Mouse (Mus musculus): ENCODE results near the gene Pvalb.

Pvalb gene

DNA sequence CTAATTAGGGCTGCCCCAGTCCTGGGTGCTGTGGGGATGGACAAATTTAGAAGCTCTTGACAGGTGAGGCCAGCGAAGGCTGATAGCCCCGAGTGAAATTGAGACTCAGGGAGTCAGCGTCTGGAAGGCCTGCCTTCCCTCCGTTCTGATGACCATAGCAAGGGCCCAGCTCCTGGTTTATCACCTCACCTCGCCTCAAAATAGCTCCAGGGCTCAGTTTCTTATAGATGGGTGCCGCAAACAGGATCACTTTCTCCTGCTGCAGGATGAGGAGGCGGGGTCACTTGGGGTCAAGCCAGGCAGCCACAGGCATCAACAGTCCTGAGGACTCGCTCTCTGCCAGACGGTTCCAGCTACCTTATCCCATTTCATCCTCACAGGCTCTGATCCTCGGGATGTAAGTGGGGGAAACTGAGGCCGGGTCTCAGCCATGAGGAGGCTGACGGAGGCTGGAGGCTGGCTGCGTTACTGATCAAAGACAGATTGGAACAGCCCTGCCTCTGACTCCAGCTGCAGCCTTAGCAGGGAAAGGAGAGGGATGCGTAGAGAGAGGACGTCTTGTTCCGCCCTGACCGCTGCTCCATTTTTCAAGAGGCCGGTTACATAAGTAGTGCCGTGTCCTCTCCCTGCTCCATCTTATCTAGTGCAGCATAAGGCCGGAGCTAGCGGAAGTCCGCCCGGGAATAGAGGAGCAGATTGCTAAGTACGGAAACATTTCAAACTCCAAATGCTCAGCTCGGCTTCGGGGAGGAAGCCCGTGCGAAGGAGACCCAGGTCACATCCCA is 10.9 kb downstream of the Pvalb start:
- DNase-seq (ENCODE audit: low spot score in 2 of 2) = no peak

DNA sequence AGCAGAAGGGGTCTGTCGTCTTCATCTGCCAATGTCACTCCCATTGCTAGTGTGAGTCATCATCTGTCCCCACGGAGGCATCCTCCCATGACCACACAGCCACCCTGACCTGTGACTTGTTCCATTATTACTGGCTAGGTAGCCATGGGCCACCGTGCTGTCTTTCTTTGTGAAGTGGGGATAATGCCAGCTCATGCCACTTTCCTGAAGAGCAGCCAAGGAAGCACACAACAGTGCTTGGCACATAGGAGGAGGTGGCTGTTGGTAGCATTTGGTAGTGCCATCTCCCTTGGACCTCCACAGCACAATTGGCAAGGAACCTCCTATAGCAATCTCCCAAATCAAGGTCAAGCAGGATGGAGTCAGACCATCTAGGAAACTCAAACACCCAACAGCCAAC is 11.9 kb downstream of the Pvalb start:
- DNase-seq (ENCODE audit: low spot score in 2 of 2) = no peak

DNA sequence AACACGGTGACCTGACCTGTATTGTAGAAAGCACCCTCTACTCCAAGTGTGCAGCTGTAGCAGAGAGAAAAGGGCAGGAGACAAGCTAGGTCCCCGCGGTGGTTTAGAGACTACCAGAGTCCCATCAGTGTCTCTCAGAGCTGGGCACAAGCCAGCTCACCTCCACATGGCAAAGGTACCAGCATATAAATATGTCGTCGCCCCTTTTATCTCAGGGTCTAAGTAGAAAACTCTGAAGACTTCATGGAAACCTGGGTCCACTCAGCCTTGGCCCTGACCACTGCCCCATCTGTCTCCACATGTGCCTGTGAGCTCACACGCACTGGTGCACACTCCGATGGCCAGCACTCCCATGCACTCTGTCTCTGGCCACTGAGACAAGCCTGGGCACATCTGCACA is 16.6 kb downstream of the Pvalb start:
- DNase-seq (ENCODE audit: low spot score in 2 of 2) = no peak

DNA sequence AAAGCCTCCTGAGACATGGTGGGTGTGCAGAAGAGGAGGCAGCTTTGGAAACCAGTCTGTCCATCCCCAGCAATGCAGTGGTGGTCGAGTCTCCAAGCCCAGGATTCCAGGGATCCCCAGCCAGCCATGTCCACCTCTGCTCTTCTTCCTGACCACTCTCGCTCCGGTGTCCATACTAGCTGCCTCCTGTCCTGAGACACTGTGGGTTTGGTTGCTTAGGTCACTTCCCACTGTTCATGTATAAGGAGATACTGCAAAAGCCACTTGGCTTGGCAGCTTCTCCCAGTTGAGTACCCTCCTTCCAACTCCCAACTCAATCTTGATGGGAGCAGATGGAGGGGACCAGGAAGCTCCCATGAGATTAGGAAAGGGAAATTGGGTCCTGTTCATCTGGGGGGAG is 17.7 kb downstream of the Pvalb start:
- no peak for DNase-seq (ENCODE audit: low spot score in 2 of 2)

DNA sequence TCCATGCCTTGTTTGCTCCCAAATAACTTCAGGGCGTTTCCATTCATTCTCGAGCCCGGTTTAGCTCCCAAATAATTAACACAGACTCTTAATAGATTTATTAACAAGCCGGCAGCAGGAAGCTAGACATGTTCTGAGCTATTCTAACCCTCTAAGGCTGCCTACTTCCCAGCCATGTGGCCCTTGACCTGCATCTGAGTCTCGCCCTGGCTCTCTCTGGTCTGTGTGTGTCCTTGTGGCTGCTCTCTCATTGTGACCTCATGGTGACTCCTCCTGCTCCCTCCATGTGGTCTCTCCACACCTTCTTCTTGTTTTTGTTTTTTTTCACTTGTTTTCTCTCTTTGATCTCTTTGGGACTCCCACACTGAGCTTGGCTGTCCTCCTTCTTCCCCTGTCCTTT is 19.3 kb downstream of the Pvalb start:
- no peak for DNase-seq (ENCODE audit: low spot score in 2 of 2)

DNA sequence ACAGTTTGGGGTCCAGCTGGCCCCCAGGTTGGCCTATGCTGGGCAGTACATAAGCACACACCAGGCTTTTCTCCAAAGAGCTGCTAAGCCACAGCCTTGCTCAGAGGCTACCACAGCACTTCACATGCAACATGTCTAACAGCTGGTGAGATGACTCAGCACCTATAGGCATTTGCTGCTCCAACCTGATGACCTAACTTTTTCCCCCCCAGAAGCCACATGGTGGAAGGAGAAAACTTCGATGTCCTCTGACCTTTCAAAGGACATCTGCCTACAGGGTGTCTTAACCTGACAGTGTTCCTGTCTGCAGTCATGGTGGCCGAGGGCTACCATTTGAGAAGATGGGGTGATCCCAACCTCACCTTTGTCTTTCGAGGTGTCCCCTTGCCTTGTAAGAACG is 20.6 kb downstream of the Pvalb start:
- DNase-seq (ENCODE audit: low spot score in 2 of 2) = no peak

DNA sequence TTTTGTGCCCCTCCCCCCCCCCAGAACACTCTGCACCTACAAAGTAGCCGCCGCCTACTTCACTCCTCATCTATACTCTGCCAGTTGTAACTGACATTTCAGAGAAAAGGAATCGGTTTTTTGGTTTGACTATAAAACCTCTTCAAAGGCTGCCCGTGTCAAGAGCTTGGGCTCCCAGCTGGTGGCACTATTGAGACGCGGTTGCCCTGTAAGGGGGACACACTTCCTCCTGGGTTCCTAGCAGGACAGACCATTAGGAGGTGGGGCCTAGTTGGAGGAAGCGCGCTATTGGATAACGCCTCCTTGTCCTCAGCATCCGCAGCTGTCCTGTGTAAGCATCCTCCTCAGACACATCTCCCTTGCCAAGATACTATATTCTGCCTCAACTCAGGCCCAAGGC is 21.3 kb downstream of the Pvalb start:
- peak in 1 of 2 experiments; percentile 37 for DNase-seq (ENCODE audit: low spot score in 2 of 2)

DNA sequence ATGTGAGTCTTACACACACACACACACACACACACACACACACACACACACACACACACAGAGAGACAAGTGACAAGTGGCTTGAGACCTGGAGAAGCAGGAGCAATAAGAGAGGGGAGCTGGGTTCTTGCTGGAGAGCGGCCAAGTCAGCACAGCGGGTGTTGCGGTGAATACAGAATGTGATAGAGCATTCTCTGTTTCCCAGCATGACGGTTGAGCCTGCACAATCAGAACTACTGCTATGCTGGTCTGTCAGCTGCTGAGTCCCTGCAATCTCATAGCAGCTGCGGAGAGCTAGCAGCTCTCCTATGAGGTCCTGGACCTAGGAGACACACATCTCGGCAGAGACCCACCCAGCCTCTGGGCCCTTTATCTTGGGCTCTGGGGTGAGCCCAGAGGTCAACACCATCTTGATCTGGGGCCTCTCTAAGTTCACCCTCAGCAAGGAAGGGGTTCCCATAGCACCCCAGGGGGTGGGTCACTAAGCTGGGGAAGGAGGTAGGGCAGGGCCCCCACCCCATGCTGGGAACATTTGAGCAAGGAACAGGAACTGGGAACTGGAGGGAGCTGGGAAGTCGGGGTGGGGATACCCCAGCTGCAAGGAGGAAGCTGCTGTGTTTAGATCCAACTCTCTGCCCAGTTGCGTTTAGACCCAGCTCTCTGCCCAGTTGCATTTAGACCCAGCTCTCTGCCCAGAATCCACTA is 24.3 kb downstream of the Pvalb start:
- DNase-seq (ENCODE audit: low spot score in 2 of 2) = peak in 1 of 2 experiments; percentile 37

DNA sequence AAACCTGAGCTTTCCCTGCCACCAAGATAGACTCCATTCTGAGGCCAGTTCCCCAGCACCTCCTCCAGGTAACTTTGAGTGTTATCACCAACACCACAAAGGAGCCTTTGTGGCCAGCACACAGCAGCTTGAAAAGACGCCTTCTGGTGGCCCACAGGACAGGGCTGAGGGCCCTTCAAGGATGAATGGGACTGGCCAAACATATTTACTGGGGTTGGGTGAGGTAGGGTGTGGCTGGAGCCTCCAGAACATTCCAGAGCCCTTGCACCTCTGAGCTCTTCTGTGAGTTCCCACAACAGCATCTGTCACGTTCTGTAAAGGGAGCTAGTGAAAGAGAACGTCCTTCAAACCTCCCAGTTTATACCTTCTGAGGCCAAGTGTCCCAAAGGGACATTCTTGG is 26.4 kb downstream of the Pvalb start:
- no peak for DNase-seq (ENCODE audit: low spot score in 2 of 2)

DNA sequence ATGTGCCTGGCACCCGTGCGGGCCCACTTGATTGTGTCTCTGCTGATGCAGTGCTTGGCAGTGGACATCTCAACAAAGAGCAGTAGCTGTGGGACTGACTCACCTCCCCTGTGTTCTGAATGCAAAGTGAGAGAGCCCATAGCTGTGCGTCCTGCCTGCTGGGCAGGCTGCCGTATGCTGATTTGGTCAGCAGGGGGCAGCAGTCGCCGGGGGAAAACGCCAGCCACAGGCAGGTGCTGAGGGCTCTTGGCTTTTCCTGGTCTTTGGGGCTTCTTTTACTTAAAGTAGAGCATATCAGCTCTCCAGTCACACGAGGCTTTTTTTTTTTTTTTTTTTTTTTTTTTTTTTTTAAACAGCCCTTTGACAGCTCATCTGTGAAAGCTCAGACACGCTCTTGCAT is 27.8 kb downstream of the Pvalb start:
- peak; percentile 82 to 90 for DNase-seq (ENCODE audit: low spot score in 2 of 2)

DNA sequence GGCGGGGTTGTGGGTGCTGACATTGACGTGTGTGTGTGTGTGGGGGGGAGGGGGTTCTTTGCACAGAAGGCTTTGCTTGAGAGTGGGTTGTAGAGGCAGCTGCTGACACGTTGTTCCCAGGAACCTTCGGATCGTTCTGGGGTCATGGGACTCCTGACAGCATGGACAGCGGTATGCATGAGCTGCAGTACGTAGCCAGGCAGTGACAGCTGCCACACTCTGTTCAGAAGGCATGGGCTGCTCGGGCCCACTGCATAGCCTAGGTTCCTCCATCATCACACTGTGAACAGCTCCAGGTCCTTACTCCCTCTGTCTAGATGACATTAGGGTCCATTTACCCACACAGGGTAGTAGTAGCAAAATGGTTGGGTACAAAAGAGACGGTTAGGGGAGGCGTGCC is 28.9 kb downstream of the Pvalb start:
- DNase-seq (ENCODE audit: low spot score in 2 of 2) = no peak

DNA sequence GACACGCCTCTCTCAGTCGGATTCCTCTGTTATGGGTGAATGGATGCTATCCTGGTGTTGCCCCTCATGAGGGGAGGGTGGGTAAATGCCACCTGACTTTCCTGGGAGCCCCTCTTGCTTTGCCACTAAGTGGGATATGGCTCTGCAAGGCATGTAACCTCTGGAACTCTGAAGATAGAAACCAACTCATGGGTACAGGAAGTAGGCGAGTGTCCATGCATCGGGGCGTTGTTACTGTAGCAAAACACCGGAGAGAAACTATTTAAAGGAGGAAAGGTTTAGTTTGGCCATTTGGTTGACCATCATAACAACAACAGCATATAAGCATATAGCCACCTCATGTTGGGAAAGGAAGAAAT is 31.3 kb downstream of the Pvalb start:
- no peak for DNase-seq (ENCODE audit: low spot score in 2 of 2)

DNA sequence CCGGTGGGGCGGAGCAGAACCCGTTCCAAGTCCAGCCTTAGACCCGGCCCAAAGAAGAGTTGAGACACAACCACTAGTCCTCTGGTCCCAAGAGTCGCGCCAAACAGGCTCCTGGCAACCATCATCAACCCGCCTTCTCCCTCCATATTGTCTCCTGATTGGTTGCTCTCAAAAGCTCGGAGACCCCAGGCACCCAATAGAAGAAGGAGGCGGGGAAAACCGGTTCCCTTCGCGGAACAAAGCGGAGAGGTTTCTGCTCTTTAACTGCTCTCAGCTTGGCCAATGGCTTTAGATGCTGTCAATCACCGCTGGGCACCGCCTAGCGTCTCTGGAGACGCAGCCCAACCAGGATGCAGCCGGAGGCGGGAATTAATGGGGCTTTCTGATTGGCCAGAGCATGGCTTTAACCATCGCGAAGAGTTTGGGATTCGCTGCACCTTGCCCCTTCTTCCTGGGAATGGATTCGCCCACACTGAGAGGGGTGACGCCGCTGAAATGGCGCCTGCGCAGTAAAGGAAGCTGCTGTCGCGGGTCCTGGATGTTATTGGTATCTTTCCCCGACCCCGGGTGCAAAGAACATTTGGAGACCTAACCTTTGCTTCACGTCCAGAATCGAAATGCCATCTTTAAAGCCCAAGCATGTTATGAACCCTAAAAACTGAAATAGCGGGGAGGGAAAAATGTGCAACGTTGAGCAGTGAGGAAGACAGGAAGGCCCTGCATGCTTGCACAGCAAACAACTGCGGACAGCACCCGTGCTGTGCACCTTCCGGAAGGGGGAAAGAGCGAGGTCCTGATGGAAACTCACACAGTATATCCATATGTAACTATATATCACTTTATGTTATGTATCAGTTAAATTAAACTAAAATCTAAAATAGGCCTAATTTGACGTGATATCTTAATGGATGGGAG is 32.0 kb downstream of the Pvalb start, which contains the start of gene Ift27:
Gene Ift27, minus strand, starts transcription at position 136 of the 915 bp plus-strand sequence.
- DNase-seq (ENCODE audit: low spot score in 2 of 2) = peak; percentile 98 to 99

DNA sequence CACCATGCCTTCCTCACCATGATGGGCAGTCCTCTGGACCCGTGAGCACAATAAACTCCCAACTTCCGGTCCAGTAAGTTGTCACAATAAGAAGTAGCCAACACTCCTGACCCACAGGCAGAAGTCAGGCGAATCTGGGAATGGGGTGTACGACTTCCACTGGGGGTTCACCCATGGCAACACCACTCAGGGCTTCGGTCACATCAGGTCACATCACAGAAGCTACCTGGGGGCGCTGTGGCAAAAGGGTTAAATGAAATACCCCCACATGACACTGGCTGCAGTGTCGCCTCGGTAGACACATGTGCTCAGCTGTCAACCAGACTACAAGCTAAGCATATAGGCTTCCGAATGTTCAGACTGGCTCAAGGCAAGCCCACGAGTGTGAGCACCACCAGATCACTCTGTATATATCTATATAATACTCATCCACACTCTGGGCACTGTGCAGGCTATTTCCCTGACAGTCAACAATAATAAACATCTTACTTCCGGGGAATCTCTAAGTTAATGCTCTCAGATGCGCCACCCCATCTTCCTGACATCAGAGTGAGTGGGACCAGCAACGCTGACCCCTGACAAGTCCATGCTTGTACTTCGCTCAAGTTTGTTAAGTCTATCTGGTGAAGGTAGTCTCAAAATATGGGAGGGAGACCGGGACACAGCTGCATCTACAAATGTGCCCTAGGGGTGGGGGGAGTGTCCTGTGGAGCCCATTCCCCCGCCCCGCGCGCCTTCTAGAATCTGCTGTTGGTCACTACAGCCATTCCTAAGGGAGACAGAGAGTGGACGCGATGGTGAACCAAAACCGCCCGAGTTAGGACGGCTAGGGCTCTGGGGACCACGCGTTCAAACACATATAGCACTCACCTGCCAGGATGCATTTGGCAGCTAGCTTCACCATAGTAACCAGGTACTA is 33.0 kb downstream of the Pvalb start:
- no peak for DNase-seq (ENCODE audit: low spot score in 2 of 2)

DNA sequence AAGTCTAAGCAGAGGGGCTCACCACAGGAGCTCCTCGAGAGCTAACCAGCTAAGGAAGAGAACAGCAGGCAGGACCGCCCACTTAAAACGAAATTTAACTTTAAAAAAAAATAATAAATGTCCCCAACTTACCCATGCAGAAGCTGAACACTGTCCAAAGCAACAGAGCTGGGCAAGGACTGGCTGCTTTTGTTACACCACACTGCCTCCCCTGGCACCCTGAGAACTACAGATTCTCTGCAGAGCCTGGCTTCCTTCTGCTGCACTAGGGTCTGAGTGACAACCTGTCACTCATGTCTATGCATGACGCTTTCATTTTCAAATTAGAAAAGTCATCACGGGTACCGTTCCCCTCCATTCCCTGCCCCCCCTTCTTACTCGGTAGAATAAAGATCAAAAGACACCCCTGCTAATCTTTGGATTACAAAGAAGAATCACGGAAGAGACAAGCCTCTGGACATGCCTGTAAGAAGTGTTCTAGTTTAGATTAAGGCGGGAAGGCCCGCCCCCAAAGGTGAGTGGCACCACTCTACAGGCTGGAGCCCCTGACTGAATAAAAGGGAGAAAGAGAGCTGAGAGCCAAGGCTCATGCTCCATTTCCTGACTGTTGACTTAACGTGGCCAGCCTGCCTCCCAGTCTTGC is 33.8 kb downstream of the Pvalb start:
- DNase-seq (ENCODE audit: low spot score in 2 of 2) = peak; percentile 47 to 64

DNA sequence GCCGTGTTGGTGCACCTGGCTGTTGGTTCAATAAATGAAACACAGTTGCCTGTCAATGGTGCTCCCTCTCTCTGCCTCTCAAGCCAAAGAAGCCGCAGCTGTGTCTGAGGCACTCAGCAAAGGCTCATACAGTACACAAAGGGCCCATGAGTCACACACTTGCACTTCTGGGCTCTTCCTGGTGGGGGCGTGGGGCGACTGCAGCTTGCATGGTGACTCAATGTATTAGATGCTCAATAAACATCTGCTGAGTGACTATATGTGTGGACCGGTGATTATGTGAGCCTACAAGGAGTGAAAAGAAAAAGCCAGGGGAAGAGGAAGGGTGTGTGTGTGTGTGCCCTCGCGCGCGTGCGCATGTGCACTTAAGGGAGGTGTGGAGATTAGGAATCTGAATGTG is 34.5 kb downstream of the Pvalb start:
- DNase-seq (ENCODE audit: low spot score in 2 of 2) = peak; percentile 45 to 55

DNA sequence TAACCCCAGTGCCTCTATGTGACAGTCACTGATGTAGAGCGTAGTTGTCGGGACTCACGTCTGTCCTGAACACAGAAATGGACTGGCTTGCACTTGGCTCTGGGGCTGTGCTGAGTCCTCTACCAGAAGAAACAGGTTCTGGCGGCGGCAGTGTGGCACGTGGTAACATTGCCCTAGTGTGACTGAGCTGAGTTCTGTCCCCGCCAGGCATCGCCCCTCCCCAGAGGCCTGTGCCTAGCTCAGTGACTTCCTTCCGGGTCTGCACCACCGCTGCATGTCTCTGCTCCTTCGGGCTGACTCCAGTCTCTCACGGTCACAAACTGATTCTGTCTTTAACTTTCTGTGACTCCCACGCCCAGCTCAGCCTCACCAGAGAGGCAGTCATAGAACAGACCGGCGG is 35.5 kb downstream of the Pvalb start:
- no peak for DNase-seq (ENCODE audit: low spot score in 2 of 2)

DNA sequence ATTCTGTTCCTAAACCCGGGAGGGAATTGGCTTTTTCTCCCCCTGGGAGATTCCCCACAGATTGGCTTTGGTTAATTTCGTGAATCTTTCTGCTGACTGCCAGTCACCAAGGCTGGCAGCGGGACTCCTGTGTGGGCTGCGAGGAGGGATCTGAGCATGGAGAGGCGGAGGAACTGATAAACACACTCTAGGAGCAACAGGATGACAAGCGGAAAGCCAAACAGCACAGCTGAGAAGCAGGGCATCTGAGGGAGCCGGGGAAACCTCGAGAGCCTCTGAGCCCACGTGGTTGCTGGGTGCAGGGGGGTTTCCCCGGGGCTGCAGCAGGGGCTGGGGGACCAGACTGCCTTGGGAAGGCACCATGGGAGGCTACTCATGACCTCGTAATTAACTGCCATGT is 36.6 kb downstream of the Pvalb start:
- peak in 1 of 2 experiments; percentile 62 for DNase-seq (ENCODE audit: low spot score in 2 of 2)

DNA sequence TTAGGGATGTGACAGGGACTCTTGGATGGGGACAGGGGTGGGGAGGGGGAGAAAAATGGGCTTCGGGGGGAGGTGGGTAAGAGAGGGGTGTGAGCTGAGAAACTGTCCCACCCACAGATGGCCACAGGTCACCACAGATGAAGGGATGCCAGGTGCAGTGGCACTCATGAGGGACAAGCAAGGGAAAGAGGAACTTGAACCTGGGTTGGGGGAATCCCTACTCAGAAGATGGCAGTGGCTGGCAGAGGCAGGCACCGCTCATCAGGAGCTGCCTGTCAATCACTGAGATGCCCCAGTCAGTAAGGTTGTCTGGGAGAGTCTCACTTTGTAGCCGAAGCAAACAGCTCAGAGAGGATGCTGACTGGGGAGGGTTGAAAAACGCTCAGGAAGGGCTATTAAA is 40.9 kb downstream of the Pvalb start:
- no peak for DNase-seq (ENCODE audit: low spot score in 2 of 2)

DNA sequence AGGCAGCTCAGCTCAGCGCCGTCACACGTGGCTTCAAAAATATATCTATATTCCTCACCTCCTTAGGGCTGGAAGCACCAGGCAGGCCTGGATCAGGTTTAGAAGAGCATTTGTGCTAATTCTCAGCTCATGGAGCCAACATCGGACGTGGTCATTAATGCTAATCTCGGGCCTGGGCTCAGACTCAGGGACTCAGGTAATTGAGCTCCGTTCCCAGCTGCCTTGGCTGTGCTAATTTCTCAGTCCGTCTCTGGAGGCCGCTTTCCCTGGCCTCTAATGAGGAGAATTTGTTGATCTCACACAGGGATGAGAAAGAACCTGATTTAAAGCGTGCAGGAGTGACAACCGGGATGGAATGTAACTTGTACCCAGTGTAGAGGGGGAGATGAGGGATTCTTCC is 41.7 kb downstream of the Pvalb start:
- no peak for DNase-seq (ENCODE audit: low spot score in 2 of 2)

DNA sequence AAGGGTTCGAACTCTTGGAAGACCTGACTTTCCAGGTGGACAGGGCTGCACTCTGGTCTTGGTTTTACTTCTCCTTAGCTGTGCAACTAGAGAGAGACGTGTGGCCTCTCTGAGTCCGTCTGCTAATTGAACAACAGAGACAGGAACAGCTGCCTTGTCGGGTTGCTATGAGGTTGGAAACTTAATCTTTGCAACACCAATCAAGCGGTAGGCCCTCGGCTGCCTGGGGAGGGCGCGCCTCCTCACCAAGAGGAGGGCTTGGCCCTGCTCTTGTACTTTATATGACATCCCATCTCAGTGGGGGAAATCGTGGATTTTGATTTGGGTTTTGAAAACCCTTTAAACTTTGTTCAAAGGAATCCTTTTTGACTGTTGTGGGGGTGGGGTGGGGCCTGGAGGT is 44.3 kb downstream of the Pvalb start:
- DNase-seq (ENCODE audit: low spot score in 2 of 2) = no peak
